Mouse (Mus musculus) embryonic facial prominence, embryonic 13.5 days (tissue): Measurements from ENCODE around the gene Trem3. TPM values are rescaled to one million over a fixed set of nuclear protein-coding genes. Genes with fewer than 3 reads are reported as not detected.

ENCODE experiments used
- ATAC-seq: fragments of 200-750 bp; cut with Nextera tagmentation; 2 replicates; pipeline ENCODE4 v1.8.0; 2017; ENCODE audit warnings: low read depth; ENCODE audit not compliant: insufficient number of reproducible peaks, insufficient read depth, low FRiP score, low TSS enrichment
- H3K27ac ChIP-seq: fragments of 300-500 bp; sonication (generic); 2 replicates; pipeline ENCODE4 v1.5.1; 2015; ENCODE audit warnings: moderate library complexity, mild to moderate bottlenecking, inconsistent platforms
- H3K27me3 ChIP-seq: fragments of 300-500 bp; sonication (generic); 2 replicates; pipeline ENCODE4 v1.6.1; 2015; ENCODE audit warnings: mild to moderate bottlenecking, inconsistent platforms
- H3K36me3 ChIP-seq: fragments of 300-500 bp; sonication (generic); 2 replicates; pipeline ENCODE4 v1.6.1; 2015; ENCODE audit warnings: mild to moderate bottlenecking, inconsistent platforms
- H3K4me1 ChIP-seq: fragments of 300-500 bp; sonication (generic); 2 replicates; pipeline ENCODE4 v1.6.1; 2015; ENCODE audit warnings: inconsistent platforms
- H3K4me2 ChIP-seq: fragments of 300-500 bp; sonication (generic); 2 replicates; pipeline ENCODE4 v1.6.1; 2015; ENCODE audit warnings: moderate library complexity, mild to moderate bottlenecking, inconsistent platforms
- H3K4me3 ChIP-seq: fragments of 300-500 bp; sonication (generic); 2 replicates; pipeline ENCODE4 v1.5.1; 2015; ENCODE audit warnings: mild to moderate bottlenecking, inconsistent platforms
- H3K9ac ChIP-seq: fragments of 300-500 bp; sonication (generic); 2 replicates; pipeline ENCODE4 v1.6.1; 2015; ENCODE audit warnings: mild to moderate bottlenecking, inconsistent platforms
- H3K9me3 ChIP-seq: fragments of 300-500 bp; sonication (generic); 2 replicates; pipeline ENCODE4 v1.6.1; 2016; ENCODE audit warnings: inconsistent platforms
- WGBS: fragments of 180-500 bp; shearing (Covaris S2); methylation state at CpG from one replicate; pipeline ENCODE4 v1.1.7; 2015; ENCODE audit warnings: mixed read lengths; 5-methylcytosine and 5-hydroxymethylcytosine counted together
- polyA plus RNA-seq: library from polyadenylated mRNA; unstranded; fragments of >200 nt; fragmentation: Nextera tagmentation; extraction: Ambion mirVana; gene quantifications from 2 replicates; pipeline ENCODE4 v1.2.1, GENCODE M21; 2015

The Trem3 gene
- polyA plus RNA-seq = not detected in 2 replicates

GRCm38 (mm10) chr17:48247221-48247928 lies at the start of gene Trem3:
Gene Trem3 (plus strand): TSS chr17:48247777.
- ATAC-seq = no peak
- Histone ChIP-seq H3K4me3 (no peak within 1 kb of the TSS), H3K9ac (no peak within 1 kb of the TSS), H3K36me3 (no peaks in the 10 kb centered on the region), H3K4me2 (no peak within 1 kb of the TSS), H3K27ac (no peak within 1 kb of the TSS), H3K27me3 (no peaks in the 10 kb centered on the region), H3K4me1 (no peaks in the 10 kb centered on the region), H3K9me3 (no peaks in the 10 kb centered on the region)
- 69% methylated on average over 11 of the region's 11 CpGs for WGBS

GRCm38 (mm10) chr17:48203086-48203485 lies 44.5 kb upstream of the Trem3 start:
- H3K4me2 ChIP-seq = no peak overlapping the region
- H3K4me3 ChIP-seq = no peak overlapping the region
- H3K9ac ChIP-seq = no peak overlapping the region
- H3K9me3 ChIP-seq = peaks cover 19% of the 10 kb centered on the region
- H3K36me3 ChIP-seq = no peaks in the 10 kb centered on the region
- no peaks in the 10 kb centered on the region for H3K27me3 ChIP-seq
- H3K4me1 ChIP-seq = no peaks in the 10 kb centered on the region
- no peak overlapping the region for H3K27ac ChIP-seq
- ATAC-seq = no peak
- 94% methylated on average over 12 of the region's 12 CpGs for WGBS

GRCm38 (mm10) chr17:48212596-48212995 lies 35.0 kb upstream of the Trem3 start:
- Histone ChIP-seq H3K4me1 (no peaks in the 10 kb centered on the region), H3K4me2 (no peak overlapping the region), H3K9me3 (0 out of 2 replicates have a peak, but pooled peaks cover 3% of the 10 kb centered on the region), H3K27me3 (no peaks in the 10 kb centered on the region), H3K36me3 (no peaks in the 10 kb centered on the region), H3K9ac (no peak overlapping the region), H3K27ac (no peak overlapping the region), H3K4me3 (no peak overlapping the region)
- ATAC-seq = no peak
- 94% methylated on average over 12 of the region's 12 CpGs for WGBS

- H3K9me3 ChIP-seq = 0 out of 2 replicates have a peak, but pooled peaks cover 3% of the 10 kb centered on the region
- WGBS = 70% methylated on average over 5 of the region's 5 CpGs
- H3K27ac ChIP-seq = no peak overlapping the region
- H3K9ac ChIP-seq = no peak overlapping the region
- no peak overlapping the region for H3K4me2 ChIP-seq
- no peaks in the 10 kb centered on the region for H3K4me1 ChIP-seq
- no peak overlapping the region for H3K4me3 ChIP-seq
- H3K27me3 ChIP-seq = no peaks in the 10 kb centered on the region
- H3K36me3 ChIP-seq = no peaks in the 10 kb centered on the region
- no peak for ATAC-seq
Measured at GRCm38 (mm10) chr17:48213511-48213910, 34.1 kb upstream of the Trem3 start.

GRCm38 (mm10) chr17:48215429-48215828 lies 32.1 kb upstream of the Trem3 start:
- ATAC-seq = no peak
- H3K9me3 ChIP-seq = 0 out of 2 replicates have a peak, but pooled peaks cover 3% of the 10 kb centered on the region

GRCm38 (mm10) chr17:48230680-48231079 lies 16.9 kb upstream of the Trem3 start:
- no peaks in the 10 kb centered on the region for H3K27me3 ChIP-seq
- 89% methylated on average over 7 of the region's 7 CpGs for WGBS
- no peak for ATAC-seq
- 0 out of 2 replicates have a peak, but pooled peaks cover 2% of the 10 kb centered on the region for H3K9me3 ChIP-seq
- H3K36me3 ChIP-seq = no peaks in the 10 kb centered on the region
- no peak overlapping the region for H3K4me2 ChIP-seq
- no peak overlapping the region for H3K4me3 ChIP-seq
- no peak overlapping the region for H3K27ac ChIP-seq
- H3K4me1 ChIP-seq = no peaks in the 10 kb centered on the region
- H3K9ac ChIP-seq = no peak overlapping the region

More at GRCm38 (mm10) chr17:48215429-48215828, 32.1 kb upstream of the Trem3 start:
- H3K27ac ChIP-seq = no peak overlapping the region
- no peak overlapping the region for H3K4me2 ChIP-seq
- H3K36me3 ChIP-seq = no peaks in the 10 kb centered on the region
- no peaks in the 10 kb centered on the region for H3K27me3 ChIP-seq
- no peak overlapping the region for H3K4me3 ChIP-seq
- H3K4me1 ChIP-seq = no peaks in the 10 kb centered on the region
- no peak overlapping the region for H3K9ac ChIP-seq
- 88% methylated on average over 1 of the region's 1 CpGs for WGBS

GRCm38 (mm10) chr17:48232518-48232917 lies 15.1 kb upstream of the Trem3 start, which contains the start of gene Trem1:
Gene Trem1 (plus strand): TSS chr17:48232768.
- ATAC-seq = no peak
- Histone ChIP-seq H3K4me2 (no peak within 1 kb of the TSS), H3K27ac (no peak within 1 kb of the TSS), H3K4me3 (no peak within 1 kb of the TSS), H3K4me1 (no peaks in the 10 kb centered on the region), H3K9ac (no peak within 1 kb of the TSS), H3K27me3 (no peaks in the 10 kb centered on the region), H3K9me3 (0 out of 2 replicates have a peak, but pooled peaks cover 2% of the 10 kb centered on the region), H3K36me3 (no peaks in the 10 kb centered on the region)
- 83% methylated on average over 6 of the region's 6 CpGs for WGBS

- H3K9me3 ChIP-seq = 0 out of 2 replicates have a peak, but pooled peaks cover 2% of the 10 kb centered on the region
- ATAC-seq = no peak
- no peaks in the 10 kb centered on the region for H3K36me3 ChIP-seq
- 85% methylated on average over 4 of the region's 4 CpGs for WGBS
- no peaks in the 10 kb centered on the region for H3K4me1 ChIP-seq
- H3K4me3 ChIP-seq = no peak overlapping the region
- H3K27ac ChIP-seq = no peak overlapping the region
- H3K9ac ChIP-seq = no peak overlapping the region
- no peak overlapping the region for H3K4me2 ChIP-seq
- no peaks in the 10 kb centered on the region for H3K27me3 ChIP-seq
Measured at GRCm38 (mm10) chr17:48233789-48234188, 13.8 kb upstream of the Trem3 start.

GRCm38 (mm10) chr17:48234550-48234949 lies 13.0 kb upstream of the Trem3 start:
- no peak overlapping the region for H3K9ac ChIP-seq
- H3K27ac ChIP-seq = no peak overlapping the region
- no peak for ATAC-seq
- 57% methylated on average over 5 of the region's 5 CpGs for WGBS
- H3K4me1 ChIP-seq = no peaks in the 10 kb centered on the region
- H3K9me3 ChIP-seq = 0 out of 2 replicates have a peak, but pooled peaks cover 2% of the 10 kb centered on the region
- no peaks in the 10 kb centered on the region for H3K27me3 ChIP-seq
- no peaks in the 10 kb centered on the region for H3K36me3 ChIP-seq
- H3K4me3 ChIP-seq = no peak overlapping the region
- no peak overlapping the region for H3K4me2 ChIP-seq

- Histone ChIP-seq H3K9me3 (0 out of 2 replicates have a peak, but pooled peaks cover 2% of the 10 kb centered on the region), H3K4me2 (no peak overlapping the region), H3K36me3 (no peaks in the 10 kb centered on the region), H3K4me1 (no peaks in the 10 kb centered on the region), H3K4me3 (no peak overlapping the region), H3K9ac (no peak overlapping the region), H3K27ac (no peak overlapping the region), H3K27me3 (no peaks in the 10 kb centered on the region)
- 52% methylated on average over 4 of the region's 4 CpGs for WGBS
- ATAC-seq = no peak
Measured at GRCm38 (mm10) chr17:48235773-48236370, 11.7 kb upstream of the Trem3 start.

GRCm38 (mm10) chr17:48237621-48238020 lies 10.0 kb upstream of the Trem3 start:
- no peaks in the 10 kb centered on the region for H3K27me3 ChIP-seq
- no peak overlapping the region for H3K27ac ChIP-seq
- 0 out of 2 replicates have a peak, but pooled peaks cover 2% of the 10 kb centered on the region for H3K9me3 ChIP-seq
- WGBS = 92% methylated on average over 8 of the region's 8 CpGs
- H3K9ac ChIP-seq = no peak overlapping the region
- no peaks in the 10 kb centered on the region for H3K36me3 ChIP-seq
- no peak overlapping the region for H3K4me3 ChIP-seq
- no peak for ATAC-seq
- no peak overlapping the region for H3K4me2 ChIP-seq
- H3K4me1 ChIP-seq = no peaks in the 10 kb centered on the region

- H3K4me1 ChIP-seq = no peaks in the 10 kb centered on the region
- ATAC-seq = no peak
- H3K4me3 ChIP-seq = no peak overlapping the region
- H3K27me3 ChIP-seq = no peaks in the 10 kb centered on the region
- H3K4me2 ChIP-seq = no peak overlapping the region
- no peak overlapping the region for H3K27ac ChIP-seq
- H3K9ac ChIP-seq = no peak overlapping the region
- H3K9me3 ChIP-seq = no peaks in the 10 kb centered on the region
- no peaks in the 10 kb centered on the region for H3K36me3 ChIP-seq
Measured at GRCm38 (mm10) chr17:48249039-48249438, 1.5 kb downstream of the Trem3 start.
